In genomic region chr19:6830556-6831316, GRCm38 (mm10) we compare ENCODE assay signal across 8 mouse cellular contexts. TPM values are rescaled to one million over a fixed set of nuclear protein-coding genes. Genes with fewer than 3 reads are reported as not detected.
A peak's percentile ranks its signal among the peaks of the same experiment; 100 is the strongest.
DNase-seq lines count a peak whose midpoint lies in the region; ATAC-seq and TF ChIP-seq lines count a peak whose summit lies in the region.

No protein-coding gene starts in this region.

- peak; percentile 33; the same call in 1 of the 2 replicates for ATAC-seq in kidney, embryonic 14.5 days (ENCODE audit: low FRiP score, low TSS enrichment)
- peak; percentile 28; the same call in 1 of the 2 replicates for ATAC-seq in forebrain, postnatal 0 days
- ATAC-seq in midbrain, embryonic 14.5 days (ENCODE audit: low FRiP score, low TSS enrichment), result no peak

- H3K27me3 ChIP-seq in kidney, embryonic 14.5 days (ENCODE audit: control insufficient read depth, insufficient read depth, low read length), result peaks cover 36% of the 10 kb centered on the region
- H3K27me3 ChIP-seq in embryonic facial prominence, embryonic 10.5 days (replicated peaks; ENCODE audit: low read depth, poor library complexity, severe bottlenecking), result peaks cover 86% of the 10 kb centered on the region
- H3K27me3 ChIP-seq in forebrain, postnatal 0 days (ENCODE audit: insufficient read depth, low read length), result peaks cover 9% of the 10 kb centered on the region
- H3K27me3 ChIP-seq in midbrain, embryonic 14.5 days (ENCODE audit: control insufficient read depth, insufficient read depth, low read length), result peaks cover 36% of the 10 kb centered on the region

- peak overlapping the region; percentile 27 for H3K4me3 ChIP-seq in kidney, embryonic 14.5 days (ENCODE audit: low read length)
- H3K4me3 ChIP-seq in embryonic facial prominence, embryonic 10.5 days, result peak overlapping the region; percentile 56
- H3K4me3 ChIP-seq in forebrain, postnatal 0 days (ENCODE audit: low read depth, low read length), result peak overlapping the region; percentile 41
- peak overlapping the region; percentile 38 for H3K4me3 ChIP-seq in midbrain, embryonic 14.5 days (replicated peaks; ENCODE audit: low read depth, low read length)

- 7% methylated on average over 38 of the region's 38 CpGs for WGBS in kidney, embryonic 14.5 days
- 2% methylated on average over 38 of the region's 38 CpGs for WGBS in embryonic facial prominence, embryonic 10.5 days
- WGBS in forebrain, postnatal 0 days, result 12% methylated on average over 38 of the region's 38 CpGs
- WGBS in midbrain, embryonic 14.5 days, result 1% methylated on average over 38 of the region's 38 CpGs

- 0 out of 2 replicates have a peak, but pooled peaks have one; percentile 8 for TF ChIP-seq CTCF in forebrain, postnatal 0 days (IDR thresholded peaks at IDR 0.05; ENCODE audit: low read depth)

- DNase-seq in kidney, postnatal 10 days, result no peak
- peak; percentile 37 for DNase-seq in embryonic facial prominence, embryonic 10.5 days (ENCODE audit: low spot score)
- peak; percentile 52 for DNase-seq in forebrain, postnatal 0 days
- DNase-seq in midbrain, embryonic 14.5 days, result peak; percentile 42
- DNase-seq in frontal cortex, postnatal 14 days (ENCODE audit: low spot score in 2 of 2), result no peak
- no peak for DNase-seq in adipocyte (ENCODE audit: low spot score)
- no peak for DNase-seq in testis, postnatal 14 days (ENCODE audit: low spot score)

- no peaks in the 10 kb centered on the region for H3K9me3 ChIP-seq in kidney, embryonic 14.5 days (ENCODE audit: control insufficient read depth, low read length)
- H3K9me3 ChIP-seq in embryonic facial prominence, embryonic 10.5 days, result no peaks in the 10 kb centered on the region
- no peaks in the 10 kb centered on the region for H3K9me3 ChIP-seq in forebrain, postnatal 0 days (ENCODE audit: low read length)
- H3K9me3 ChIP-seq in midbrain, embryonic 14.5 days (ENCODE audit: control insufficient read depth, low read length), result no peaks in the 10 kb centered on the region

- H3K4me2 ChIP-seq in kidney, embryonic 14.5 days (replicated peaks; ENCODE audit: low read depth, low read length), result peak overlapping the region; percentile 46
- peak overlapping the region; percentile 68 for H3K4me2 ChIP-seq in forebrain, postnatal 0 days (ENCODE audit: low read depth)
- peak overlapping the region; percentile 65 for H3K4me2 ChIP-seq in midbrain, embryonic 14.5 days (ENCODE audit: low read length)

- H3K27ac ChIP-seq in kidney, embryonic 14.5 days (ENCODE audit: low read depth, low read length), result no peak overlapping the region
- no peak overlapping the region for H3K27ac ChIP-seq in embryonic facial prominence, embryonic 10.5 days (replicated peaks)
- no peak overlapping the region for H3K27ac ChIP-seq in forebrain, postnatal 0 days (ENCODE audit: low read depth, low read length)
- no peak overlapping the region for H3K27ac ChIP-seq in midbrain, embryonic 14.5 days (replicated peaks; ENCODE audit: low read depth, low read length)

- no peak overlapping the region; the same call in 1 of the 2 replicates for H3K9ac ChIP-seq in kidney, embryonic 14.5 days (ENCODE audit: low read depth, low read length)
- peak overlapping the region; percentile 57 for H3K9ac ChIP-seq in forebrain, postnatal 0 days
- peak overlapping the region; percentile 51 for H3K9ac ChIP-seq in midbrain, embryonic 14.5 days (replicated peaks; ENCODE audit: low read length)

- peaks cover 7% of the 10 kb centered on the region; the same call in 1 of the 2 replicates for H3K36me3 ChIP-seq in kidney, embryonic 14.5 days (ENCODE audit: control insufficient read depth, insufficient read depth, low read length)
- H3K36me3 ChIP-seq in embryonic facial prominence, embryonic 10.5 days (replicated peaks), result no peaks in the 10 kb centered on the region
- 0 out of 2 replicates have a peak, but pooled peaks cover 3% of the 10 kb centered on the region for H3K36me3 ChIP-seq in forebrain, postnatal 0 days (ENCODE audit: insufficient read depth)
- H3K36me3 ChIP-seq in midbrain, embryonic 14.5 days (ENCODE audit: control insufficient read depth, insufficient read depth, low read length), result no peaks in the 10 kb centered on the region

- peaks cover 11% of the 10 kb centered on the region for H3K4me1 ChIP-seq in kidney, embryonic 14.5 days (ENCODE audit: control insufficient read depth, insufficient read depth, low read length)
- peaks cover 29% of the 10 kb centered on the region for H3K4me1 ChIP-seq in embryonic facial prominence, embryonic 10.5 days
- 0 out of 2 replicates have a peak, but pooled peaks cover 8% of the 10 kb centered on the region for H3K4me1 ChIP-seq in forebrain, postnatal 0 days (ENCODE audit: insufficient read depth)
- H3K4me1 ChIP-seq in midbrain, embryonic 14.5 days (ENCODE audit: control insufficient read depth, insufficient read depth, low read length), result peaks cover 10% of the 10 kb centered on the region; the same call in 1 of the 2 replicates

RNA-seq across cellular contexts. Expression of gene Rps6ka4, which starts 9.7 kb away (rescaled TPM):
- 11.8 and 15.1 TPM in 2 replicates for polyA plus RNA-seq in kidney, embryonic 14.5 days (2014; fragmentation: Nextera tagmentation; extraction: Ambion mirVana)
- 5.3 and 7.0 TPM in 2 replicates for polyA plus RNA-seq in embryonic facial prominence, embryonic 10.5 days (2016; fragmentation: Nextera tagmentation; extraction: Ambion mirVana)
- total RNA-seq in forebrain, postnatal 0 days (2014; rRNA removed), result 18.0 and 24.2 TPM in 2 replicates
- 11.2 and 14.3 TPM in 2 replicates for polyA plus RNA-seq in forebrain, postnatal 0 days (2015; fragmentation: Nextera tagmentation; extraction: Ambion mirVana)
- polyA plus RNA-seq in midbrain, embryonic 14.5 days (2014; fragmentation: Nextera tagmentation; extraction: Ambion mirVana), result 6.0 and 6.8 TPM in 2 replicates

RNA-seq across cellular contexts. Expression of gene Ccdc88b, which starts 27.3 kb away (rescaled TPM):
- 0.30 and 0.51 TPM in 2 replicates for polyA plus RNA-seq in kidney, embryonic 14.5 days (2014; fragmentation: Nextera tagmentation; extraction: Ambion mirVana)
- polyA plus RNA-seq in embryonic facial prominence, embryonic 10.5 days (2016; fragmentation: Nextera tagmentation; extraction: Ambion mirVana), result 0.62 and 0.67 TPM in 2 replicates
- 0.57 and 3.5 TPM in 2 replicates for total RNA-seq in forebrain, postnatal 0 days (2014; rRNA removed)
- polyA plus RNA-seq in forebrain, postnatal 0 days (2015; fragmentation: Nextera tagmentation; extraction: Ambion mirVana), result 0.30 and 0.67 TPM in 2 replicates
- polyA plus RNA-seq in midbrain, embryonic 14.5 days (2014; fragmentation: Nextera tagmentation; extraction: Ambion mirVana), result 0.23 and 0.49 TPM in 2 replicates

Comparison
In these comparisons a context has a peak if more than half of its experiments do, and no peak if none do; other contexts are left out.
1. DNase-seq: peak in embryonic facial prominence, embryonic 10.5 days (single experiment), forebrain, postnatal 0 days (single experiment) and midbrain, embryonic 14.5 days (single experiment); none in kidney, postnatal 10 days (single experiment), frontal cortex, postnatal 14 days (0 of 2), adipocyte (single experiment) and testis, postnatal 14 days (single experiment).
2. Peak in every context shown above with its lines, with median percentiles within 50 percentile points of each other: H3K4me2 ChIP-seq and H3K4me3 ChIP-seq.